Mouse (Mus musculus): ENCODE results near the gene Fgf3.

DNA sequence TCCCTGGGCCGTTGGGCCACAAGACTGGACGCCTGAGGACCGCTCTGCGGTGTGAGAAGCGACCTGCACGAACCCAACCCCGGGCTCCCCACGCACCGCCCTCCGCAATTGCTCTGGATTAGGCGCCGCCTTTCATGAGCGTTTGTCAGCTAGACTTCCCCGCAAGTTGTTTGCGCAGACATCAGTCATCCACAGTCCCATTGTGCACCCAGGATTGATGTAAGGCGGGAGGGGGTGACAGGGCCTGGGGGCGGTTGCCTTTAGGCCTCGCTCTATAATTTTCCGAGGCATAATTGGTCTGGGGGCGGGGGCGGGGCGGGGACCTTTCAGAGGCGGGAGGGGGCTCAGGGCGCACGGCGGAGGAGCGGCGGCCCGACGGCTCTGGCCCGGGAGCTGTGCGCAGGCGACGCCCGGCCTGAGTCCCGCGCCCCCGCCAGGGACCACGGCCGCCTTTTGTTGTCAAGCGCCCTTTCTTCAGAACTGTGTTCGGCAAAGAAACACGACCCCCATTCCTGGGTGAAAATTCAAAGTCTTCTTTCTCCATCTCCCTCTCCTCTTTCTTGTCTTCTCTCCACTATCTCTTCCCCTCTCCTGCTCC is at the start of gene Fgf3:
- no peak for TF ChIP-seq CTCF (conservative IDR thresholded peaks at IDR 0.05; ENCODE audit: insufficient read depth, insufficient read length, low read depth, low read length)
- no peak for TF ChIP-seq POLR2A (IDR thresholded peaks at IDR 0.05; ENCODE audit: low read depth, low read length)

Data from kidney, adult 2 months (tissue).